17 mouse cellular contexts compared by ENCODE assay signal in genomic region chr11:79008007-79008775, GRCm38 (mm10). TPM values are rescaled to one million over a fixed set of nuclear protein-coding genes. Genes with fewer than 3 reads are reported as not detected.
DNase-seq lines count a peak whose midpoint lies in the region; ATAC-seq and TF ChIP-seq lines count a peak whose summit lies in the region.
"Had no signal": no experiment of that assay in that cellular context is flagged by ENCODE, and none has a peak within 500 bp of the region (broad histone marks: within the 10 kb centered on the region; RNA-seq: fewer than 3 reads in every experiment).

No protein-coding gene starts in this region.

- in situ Hi-C loops in ES-E14 (cut with MboI; ENCODE audit: low sequenced_read_pairs in 2 of 2, unreplicated experiment in 2 of 2): no loop called here

- H3K36me3 ChIP-seq in heart, embryonic 15.5 days: no peaks in the 10 kb centered on the region
- no peaks in the 10 kb centered on the region for H3K36me3 ChIP-seq in ES-E14 (ENCODE audit: control insufficient read depth, insufficient read depth, low read length, poor library complexity, severe bottlenecking)
- no peaks in the 10 kb centered on the region for H3K36me3 ChIP-seq in intestine, embryonic 14.5 days (ENCODE audit: control insufficient read depth, insufficient read depth, low read length)
- no peaks in the 10 kb centered on the region for H3K36me3 ChIP-seq in stomach, postnatal 0 days (ENCODE audit: control insufficient read depth, insufficient read depth, low read length)
- H3K36me3 ChIP-seq in midbrain, postnatal 0 days (ENCODE audit: insufficient read depth, low read length): no peaks in the 10 kb centered on the region
- H3K36me3 ChIP-seq: liver, embryonic 15.5 days; neural tube, embryonic 15.5 days had no signal

- peaks cover 13% of the 10 kb centered on the region; the same call in 1 of the 2 replicates for H3K4me1 ChIP-seq in heart, embryonic 15.5 days (replicated peaks)
- H3K4me1 ChIP-seq in ES-E14 (ENCODE audit: control insufficient read depth in 2 of 2, insufficient read depth in 2 of 2, low read length in 2 of 2, poor library complexity in 1 of 2): peaks cover 10 to 26% of the 10 kb centered on the region in 2 experiments
- peaks cover 9% of the 10 kb centered on the region for H3K4me1 ChIP-seq in intestine, embryonic 14.5 days (replicated peaks; ENCODE audit: control insufficient read depth, insufficient read depth, low read length)
- peaks cover 3% of the 10 kb centered on the region; the same call in 1 of the 2 replicates for H3K4me1 ChIP-seq in stomach, postnatal 0 days (replicated peaks; ENCODE audit: control insufficient read depth, insufficient read depth)
- H3K4me1 ChIP-seq in midbrain, postnatal 0 days (ENCODE audit: insufficient read depth, low read length): no peaks in the 10 kb centered on the region
- H3K4me1 ChIP-seq: neural tube, embryonic 15.5 days had no signal

- no peak overlapping the region for H3K4me2 ChIP-seq in heart, embryonic 15.5 days
- no peak overlapping the region for H3K4me2 ChIP-seq in intestine, embryonic 14.5 days (ENCODE audit: low read length)
- no peak overlapping the region for H3K4me2 ChIP-seq in stomach, postnatal 0 days (replicated peaks; ENCODE audit: low read depth)
- H3K4me2 ChIP-seq in midbrain, postnatal 0 days (ENCODE audit: low read depth, low read length, poor library complexity, severe bottlenecking): no peak overlapping the region
- H3K4me2 ChIP-seq: liver, embryonic 15.5 days; midbrain, embryonic 11.5 days; neural tube, embryonic 15.5 days had no signal

- no peak for DNase-seq in heart, postnatal 4 days
- no peak for DNase-seq in ES-E14 (ENCODE audit: low read depth, low spot score)
- DNase-seq in intestine, embryonic 14.5 days (ENCODE audit: low spot score): peak; percentile 47
- peak; percentile 11 for DNase-seq in stomach, postnatal 0 days (ENCODE audit: low spot score)
- no peak for DNase-seq in midbrain, postnatal 0 days (ENCODE audit: low spot score)
- DNase-seq in urinary bladder, postnatal 14 days (ENCODE audit: low spot score): no peak
- DNase-seq: cerebellum, postnatal 14 days; gastrocnemius, adult 2 months; heart, postnatal 10 days; right cerebral cortex, postnatal 4 days had no signal

- ATAC-seq in heart, embryonic 15.5 days (replicated peaks; ENCODE audit: insufficient number of reproducible peaks, insufficient read depth, low FRiP score, low read depth): 0 out of 2 replicates have a peak, but pooled peaks have one; percentile 18
- ATAC-seq in intestine, embryonic 14.5 days (replicated peaks; ENCODE audit: low FRiP score, low TSS enrichment, low read depth): no peak
- ATAC-seq in stomach, postnatal 0 days (ENCODE audit: low FRiP score, low TSS enrichment): no peak
- ATAC-seq in midbrain, postnatal 0 days (ENCODE audit: low FRiP score): no peak
- ATAC-seq: CD4-positive, CD25-positive, alpha-beta regulatory T cell, adult 4 months; forebrain, embryonic 16.5 days; inflammation-experienced regulatory T-cells, adult 6 months had no signal

- no peak overlapping the region for H3K4me3 ChIP-seq in heart, embryonic 15.5 days
- no peak overlapping the region for H3K4me3 ChIP-seq in ES-E14 (ENCODE audit: insufficient read depth in 1 of 2, low read depth in 1 of 2, low read length in 2 of 2, poor library complexity in 1 of 2, severe bottlenecking in 1 of 2)
- no peak overlapping the region for H3K4me3 ChIP-seq in intestine, embryonic 14.5 days (ENCODE audit: low read depth, low read length)
- no peak overlapping the region for H3K4me3 ChIP-seq in stomach, postnatal 0 days (ENCODE audit: low read depth, low read length)
- no peak overlapping the region for H3K4me3 ChIP-seq in midbrain, postnatal 0 days (ENCODE audit: low read depth, low read length)
- H3K4me3 ChIP-seq: gastrocnemius, adult 2 months; liver, embryonic 15.5 days; neural tube, embryonic 15.5 days had no signal

- no peaks in the 10 kb centered on the region for H3K9me3 ChIP-seq in heart, embryonic 15.5 days (replicated peaks)
- H3K9me3 ChIP-seq in ES-E14 (ENCODE audit: control insufficient read depth, insufficient read depth, low read depth, low read length): no peaks in the 10 kb centered on the region
- H3K9me3 ChIP-seq in intestine, embryonic 14.5 days (ENCODE audit: control insufficient read depth, low read length): no peaks in the 10 kb centered on the region
- no peaks in the 10 kb centered on the region for H3K9me3 ChIP-seq in stomach, postnatal 0 days (ENCODE audit: control insufficient read depth, low read length)
- H3K9me3 ChIP-seq in midbrain, postnatal 0 days (ENCODE audit: low read length): no peaks in the 10 kb centered on the region
- H3K9me3 ChIP-seq: liver, embryonic 15.5 days; neural tube, embryonic 15.5 days had no signal

- no peak overlapping the region for H3K27ac ChIP-seq in heart, embryonic 15.5 days
- H3K27ac ChIP-seq in ES-E14 (ENCODE audit: insufficient read depth, low read depth, low read length, poor library complexity, severe bottlenecking): peak overlapping the region; percentile 26; the same call in 1 of the 2 replicates
- no peak overlapping the region for H3K27ac ChIP-seq in intestine, embryonic 14.5 days (ENCODE audit: low read depth)
- H3K27ac ChIP-seq in stomach, postnatal 0 days (replicated peaks): no peak overlapping the region
- H3K27ac ChIP-seq in midbrain, postnatal 0 days (ENCODE audit: low read depth, low read length): no peak overlapping the region
- H3K27ac ChIP-seq: gastrocnemius, adult 2 months; liver, embryonic 15.5 days; neural tube, embryonic 15.5 days had no signal

- TF ChIP-seq EP300 in stomach, postnatal 0 days (optimal IDR thresholded peaks at IDR 0.05): no peak

- no peaks in the 10 kb centered on the region for H3K27me3 ChIP-seq in heart, embryonic 15.5 days
- no peaks in the 10 kb centered on the region for H3K27me3 ChIP-seq in intestine, embryonic 14.5 days (replicated peaks; ENCODE audit: control insufficient read depth, insufficient read depth, low read length)
- no peaks in the 10 kb centered on the region for H3K27me3 ChIP-seq in stomach, postnatal 0 days (ENCODE audit: control insufficient read depth, insufficient read depth, low read length)
- no peaks in the 10 kb centered on the region for H3K27me3 ChIP-seq in midbrain, postnatal 0 days (ENCODE audit: insufficient read depth, low read length)
- H3K27me3 ChIP-seq: liver, embryonic 15.5 days; neural tube, embryonic 15.5 days had no signal

- H3K9ac ChIP-seq in heart, embryonic 15.5 days: no peak overlapping the region
- H3K9ac ChIP-seq in ES-E14 (ENCODE audit: insufficient read depth, low read depth, low read length, poor library complexity, severe bottlenecking): peak overlapping the region; percentile 23; the same call in 1 of the 2 replicates
- no peak overlapping the region for H3K9ac ChIP-seq in intestine, embryonic 14.5 days (ENCODE audit: low read length)
- H3K9ac ChIP-seq in stomach, postnatal 0 days (ENCODE audit: low read length): no peak overlapping the region
- no peak overlapping the region for H3K9ac ChIP-seq in midbrain, postnatal 0 days (replicated peaks; ENCODE audit: low read length, poor library complexity, severe bottlenecking)
- H3K9ac ChIP-seq: liver, embryonic 15.5 days; neural tube, embryonic 15.5 days had no signal

- 65% methylated on average over 6 of the region's 6 CpGs for WGBS in heart, embryonic 15.5 days
- 81% methylated on average over 6 of the region's 6 CpGs for WGBS in intestine, embryonic 14.5 days
- 72% methylated on average over 6 of the region's 6 CpGs for WGBS in stomach, postnatal 0 days
- WGBS in midbrain, postnatal 0 days: 83% methylated on average over 6 of the region's 6 CpGs

- TF ChIP-seq CTCF in stomach, postnatal 0 days (IDR thresholded peaks at IDR 0.05; ENCODE audit: low read depth): no peak
- TF ChIP-seq CTCF in midbrain, postnatal 0 days (IDR thresholded peaks at IDR 0.05): no peak

TF ChIP-seq in ES-E14, 5 proteins besides CTCF, POLR2A, EP300 and RAD21:
- TF ChIP-seq MAFK (IDR thresholded peaks at IDR 0.05; ENCODE audit: insufficient read depth, low read depth, low read length): no peak
- TF ChIP-seq HCFC1 (IDR thresholded peaks at IDR 0.05; ENCODE audit: borderline replicate concordance, insufficient read depth, low read length): no peak
- no peak for TF ChIP-seq CHD2 (IDR thresholded peaks at IDR 0.05; ENCODE audit: low read depth, low read length)
- TF ChIP-seq ZNF384 (IDR thresholded peaks at IDR 0.05; ENCODE audit: low read depth, low read length): no peak
- TF ChIP-seq ZC3H11A (IDR thresholded peaks at IDR 0.05; ENCODE audit: borderline replicate concordance, low read depth, low read length): no peak

RNA-seq across cellular contexts. Expression of gene Lgals9, which starts 23.4 kb away (rescaled TPM):
- polyA plus RNA-seq in heart, embryonic 15.5 days (2015; fragmentation: Nextera tagmentation; extraction: Ambion mirVana): 54.4 and 86.9 TPM in 2 replicates
- 10 to 100 TPM; 51.8 to 56.0 TPM for total RNA-seq in heart, postnatal 4 days (2021)
- 3.8 and 8.6 TPM in 2 replicates for total RNA-seq in ES-E14 (2012; rRNA removed)
- 47.7 and 52.9 TPM in 2 replicates for polyA plus RNA-seq in intestine, embryonic 14.5 days (2014; fragmentation: Nextera tagmentation; extraction: Ambion mirVana)
- polyA plus RNA-seq in stomach, postnatal 0 days (2015; fragmentation: Nextera tagmentation; extraction: Ambion mirVana): 412 and 435 TPM in 2 replicates
- 15.7 and 16.0 TPM in 2 replicates for total RNA-seq in midbrain, postnatal 0 days (2014; rRNA removed)
- polyA plus RNA-seq in midbrain, postnatal 0 days (2015; fragmentation: Nextera tagmentation; extraction: Ambion mirVana): 16.5 and 19.9 TPM in 2 replicates

Comparison
In these comparisons a context has a peak if more than half of its experiments do, and no peak if none do; other contexts are left out.
1. DNase-seq: peak in intestine, embryonic 14.5 days (single experiment) and stomach, postnatal 0 days (single experiment); none in heart, postnatal 4 days (single experiment), ES-E14 (single experiment), midbrain, postnatal 0 days (single experiment) and urinary bladder, postnatal 14 days (single experiment).